Mouse (Mus musculus) heart, adult 2 months (tissue): ENCODE data around the gene Ip6k2. TPM values are rescaled to one million over a fixed set of nuclear protein-coding genes. Genes with fewer than 3 reads are reported as not detected.

Experiments
- DNase-seq, 2 experiments: peaks; one replicate each; pipeline ENCODE4 v3.0.0; 2021
- H3K27ac ChIP-seq: fragments of 200-600 bp; 2 replicates; pipeline ENCODE4 v1.8.1; 2022
- H3K27me3 ChIP-seq: fragments of 200-500 bp; 2 replicates; pipeline ENCODE4 v1.6.1; 2012; ENCODE audit warnings: mild to moderate bottlenecking, low read length, inconsistent platforms, mixed read lengths; ENCODE audit not compliant: control insufficient read depth, insufficient read depth
- H3K36me3 ChIP-seq: fragments of 200-500 bp; 2 replicates; pipeline ENCODE4 v1.6.1; 2012; ENCODE audit warnings: low read length, inconsistent platforms; ENCODE audit not compliant: control insufficient read depth, insufficient read depth
- H3K4me1 ChIP-seq: fragments of 200-500 bp; 2 replicates; pipeline ENCODE4 v1.6.1; 2011; ENCODE audit warnings: low read length; ENCODE audit not compliant: control insufficient read depth, insufficient read depth
- H3K4me3 ChIP-seq: fragments of 200-600 bp; 2 replicates; pipeline ENCODE4 v1.8.1; 2022
- H3K79me2 ChIP-seq: fragments of 200-500 bp; replicated peaks from 2 replicates; pipeline ENCODE4 v1.6.1; 2012; ENCODE audit warnings: mild to moderate bottlenecking, inconsistent platforms, low read length, moderate library complexity, mixed read lengths; ENCODE audit not compliant: control insufficient read depth, insufficient read depth
- H3K9ac ChIP-seq: fragments of 200-500 bp; 2 replicates; pipeline ENCODE4 v1.6.1; 2012; ENCODE audit warnings: low read depth, mild to moderate bottlenecking, control low read depth, inconsistent platforms, low read length, mixed read lengths
- CTCF ChIP-seq: fragments of 200-600 bp; IDR thresholded peaks from 2 replicates; pipeline ENCODE4 v1.8.1; 2022; ENCODE audit warnings: antibody characterized with exemption, mild to moderate bottlenecking, moderate library complexity
- EP300 ChIP-seq: fragments of 200-500 bp; IDR thresholded peaks from 2 replicates; pipeline ENCODE4 v1.6.1; 2011; ENCODE audit warnings: low read depth, low read length, control low read depth; ENCODE audit not compliant: insufficient read depth
- POLR2A ChIP-seq: fragments of 200-500 bp; IDR thresholded peaks from 2 replicates; pipeline ENCODE4 v1.6.1; 2011; ENCODE audit warnings: mild to moderate bottlenecking, low read depth, low read length, control low read depth; ENCODE audit not compliant: insufficient read depth
- WGBS: fragments of 180-500 bp; shearing (Covaris S2); methylation state at CpG from one replicate; pipeline ENCODE4 v1.1.7; 2018; 5-methylcytosine and 5-hydroxymethylcytosine counted together
- intact Hi-C: fragments of 180-260 bp; cut with DNase I; formaldehyde crosslinking; loops from one replicate; pipeline ENCODE4 v1.15.1; 2025
- polyA plus RNA-seq: library from polyadenylated mRNA; depleted of rRNA; stranded (reverse); fragments of >200 nt; gene quantifications from 2 replicates; pipeline ENCODE4 v1.2.3, GENCODE M21; 2012
- total RNA-seq, 2 experiments: library from RNA; stranded (reverse); gene quantifications; 2 replicates each; pipeline ENCODE4 v1.2.3; 2021

The Ip6k2 gene
- total and polyA plus RNA-seq, 3 experiments, result 19.2 to 22.3 (median 20.6) TPM

DNA sequence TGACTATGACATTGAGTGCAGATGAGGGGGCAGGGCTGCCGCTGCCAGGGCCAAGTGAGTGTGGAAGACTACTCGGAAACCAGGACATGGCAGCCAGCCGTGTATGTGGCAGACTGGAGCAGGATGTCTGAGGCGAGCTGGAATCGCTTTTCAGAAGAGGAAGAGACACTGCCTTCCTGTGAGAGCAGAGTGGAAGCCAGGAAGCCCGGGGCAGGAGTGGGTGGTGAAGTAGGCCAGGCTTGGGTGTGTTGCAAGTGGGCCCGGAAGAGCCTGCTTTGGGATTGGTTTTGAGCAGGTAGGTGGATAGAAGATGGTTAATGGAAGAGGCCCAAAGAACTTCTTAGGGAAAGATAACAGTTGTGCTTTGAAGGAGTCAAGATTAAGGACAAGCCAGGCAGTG is 32.0 kb downstream of the Ip6k2 start:
- Histone ChIP-seq H3K27ac (no peak overlapping the region), H3K4me3 (no peak overlapping the region), H3K36me3 (no peaks in the 10 kb centered on the region), H3K79me2 (no peaks in the 10 kb centered on the region), H3K9ac (no peak overlapping the region), H3K27me3 (no peaks in the 10 kb centered on the region), H3K4me1 (no peaks in the 10 kb centered on the region)
- intact Hi-C loops, result no loop called here
- WGBS, result 54% methylated on average over 7 of the region's 7 CpGs
- TF ChIP-seq CTCF (no peak), POLR2A (no peak), EP300 (no peak)
- no peak for DNase-seq

DNA sequence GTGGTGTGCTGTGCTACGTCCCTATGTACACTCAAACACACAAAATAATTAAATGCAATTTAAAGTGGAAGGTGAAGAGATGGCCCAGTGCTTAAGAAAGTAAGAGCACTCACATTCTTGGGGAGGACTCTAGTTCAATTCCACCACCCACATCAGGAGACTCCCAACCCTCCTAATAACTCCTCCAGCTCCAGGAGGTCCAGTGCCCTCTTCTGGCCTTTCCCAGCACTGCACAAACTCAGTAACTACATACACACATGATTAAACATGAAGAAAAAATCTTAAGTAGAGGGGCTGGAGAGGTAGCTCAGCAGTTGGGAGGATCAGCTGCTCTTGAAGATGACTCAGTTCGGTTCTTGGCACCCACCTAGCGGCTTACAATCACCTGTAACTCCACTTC is 35.9 kb downstream of the Ip6k2 start:
- no peak overlapping the region for H3K9ac ChIP-seq
- no peaks in the 10 kb centered on the region for H3K4me1 ChIP-seq
- peaks cover 3% of the 10 kb centered on the region; the same call in 1 of the 2 replicates for H3K27me3 ChIP-seq
- TF ChIP-seq EP300 (peak; percentile 50; the same call in 1 of the 2 replicates), POLR2A (no peak), CTCF (peak; percentile 92)
- 60% methylated on average over 3 of the region's 3 CpGs for WGBS
- peak in 1 of 2 experiments; percentile 72 for DNase-seq
- no peak overlapping the region for H3K4me3 ChIP-seq
- H3K79me2 ChIP-seq, result no peaks in the 10 kb centered on the region
- no peaks in the 10 kb centered on the region for H3K36me3 ChIP-seq
- intact Hi-C loops, result loop anchor here (1.0 kb wide), 1 partner anchor 66 kb away; no protein-coding TSS in a partner anchor
- H3K27ac ChIP-seq, result no peak overlapping the region

DNA sequence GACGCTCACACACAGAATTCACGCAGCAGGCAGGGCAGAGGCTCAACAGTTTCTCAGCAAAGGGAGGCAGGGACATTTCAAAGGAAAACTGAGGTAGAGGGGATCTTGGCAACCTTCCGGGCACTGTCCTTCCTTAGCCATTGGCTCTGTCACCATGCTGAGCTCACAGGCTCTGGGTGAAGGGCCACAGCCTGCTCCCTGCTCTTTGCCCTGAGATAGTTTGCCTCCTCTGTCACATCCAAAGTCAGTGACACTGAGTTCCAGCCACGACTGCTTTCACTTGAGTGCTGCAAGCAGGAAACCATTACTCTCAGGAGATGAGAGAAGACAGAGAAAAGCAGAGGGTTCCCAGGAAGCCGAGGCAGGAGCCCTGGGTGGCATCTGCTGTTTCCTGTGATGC is 36.5 kb downstream of the Ip6k2 start:
- H3K27ac ChIP-seq, result no peak overlapping the region
- no peak overlapping the region for H3K4me3 ChIP-seq
- no peak for TF ChIP-seq POLR2A
- TF ChIP-seq CTCF, result no peak
- TF ChIP-seq EP300, result no peak
- H3K9ac ChIP-seq, result no peak overlapping the region
- DNase-seq, result no peak
- no peaks in the 10 kb centered on the region for H3K36me3 ChIP-seq
- WGBS, result 47% methylated on average over 5 of the region's 5 CpGs
- H3K4me1 ChIP-seq, result no peaks in the 10 kb centered on the region
- no peaks in the 10 kb centered on the region for H3K79me2 ChIP-seq
- intact Hi-C loops, result no loop called here
- H3K27me3 ChIP-seq, result peaks cover 9% of the 10 kb centered on the region; the same call in 1 of the 2 replicates

DNA sequence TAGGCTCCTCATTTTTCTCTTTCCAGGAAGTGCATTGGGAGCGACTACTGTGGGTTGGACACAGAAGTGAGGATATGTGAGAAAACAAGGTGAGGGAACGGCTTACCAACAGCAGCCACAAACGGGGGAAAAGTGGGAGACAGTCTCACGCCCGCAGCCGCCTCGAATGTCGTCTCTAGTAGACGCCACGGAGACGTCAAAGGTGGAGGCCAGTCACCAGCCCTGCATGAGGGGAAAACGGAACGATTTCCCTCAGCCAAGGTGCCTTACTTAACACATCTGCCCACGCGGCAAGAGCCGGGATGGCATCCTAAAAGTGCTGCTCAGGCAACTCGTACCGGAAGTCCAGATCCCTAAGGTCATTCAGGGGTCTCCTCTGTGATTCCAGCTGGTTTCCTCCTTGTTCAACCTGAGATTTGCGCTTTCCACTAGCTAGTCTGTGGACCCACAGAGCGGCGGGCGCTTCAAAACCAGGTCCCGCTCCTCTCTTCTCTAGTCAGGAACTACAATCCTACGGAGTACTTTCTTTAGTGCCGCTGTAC is 40.6 kb downstream of the Ip6k2 start:
- Histone ChIP-seq H3K27ac (no peak overlapping the region), H3K4me1 (no peaks in the 10 kb centered on the region), H3K36me3 (no peaks in the 10 kb centered on the region), H3K79me2 (no peaks in the 10 kb centered on the region), H3K4me3 (no peak overlapping the region), H3K9ac (no peak overlapping the region), H3K27me3 (peaks cover 17% of the 10 kb centered on the region)
- WGBS, result 5% methylated on average over 25 of the region's 25 CpGs
- TF ChIP-seq CTCF (no peak), POLR2A (no peak), EP300 (no peak)
- intact Hi-C loops, result no loop called here
- no peak for DNase-seq

DNA sequence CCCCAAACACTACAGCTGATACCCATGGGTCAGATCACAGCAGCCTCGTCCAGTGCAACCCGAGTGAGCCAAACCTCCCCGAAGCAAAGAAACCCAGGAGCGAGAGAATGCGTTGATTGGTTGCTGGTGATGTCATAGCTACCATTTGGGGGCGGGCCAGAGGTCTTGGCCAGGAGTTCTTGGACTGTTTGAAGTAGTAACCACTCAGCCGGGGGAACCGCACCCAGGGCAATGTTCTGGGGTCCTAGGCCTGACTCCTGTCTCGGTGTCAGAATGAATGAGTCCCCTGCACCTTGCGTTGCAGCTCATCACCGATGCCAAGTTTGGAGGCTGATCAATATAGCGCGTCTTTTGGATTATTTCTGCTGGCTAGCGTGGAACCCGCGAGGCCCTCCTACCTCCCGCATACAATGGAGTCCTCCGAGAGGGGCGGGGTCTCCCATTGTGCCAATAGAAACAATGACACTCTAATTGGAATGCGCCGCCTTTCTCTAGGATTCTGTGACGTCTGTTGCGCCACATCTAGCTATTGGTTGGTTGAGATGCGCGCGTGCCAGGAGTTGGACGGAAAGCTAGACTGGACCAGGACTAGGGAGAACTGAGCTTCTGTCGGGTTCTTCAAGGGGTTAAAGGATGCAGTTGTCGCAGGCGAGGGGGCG is 41.3 kb downstream of the Ip6k2 start:
- intact Hi-C loops, result no loop called here
- WGBS, result 2% methylated on average over 31 of the region's 31 CpGs
- no peak for DNase-seq
- no peaks in the 10 kb centered on the region for H3K79me2 ChIP-seq
- no peak for TF ChIP-seq POLR2A
- TF ChIP-seq EP300, result no peak
- TF ChIP-seq CTCF, result no peak
- peaks cover 17% of the 10 kb centered on the region for H3K27me3 ChIP-seq
- H3K4me1 ChIP-seq, result no peaks in the 10 kb centered on the region
- H3K4me3 ChIP-seq, result no peak overlapping the region
- H3K27ac ChIP-seq, result no peak overlapping the region
- H3K36me3 ChIP-seq, result no peaks in the 10 kb centered on the region
- H3K9ac ChIP-seq, result no peak overlapping the region
